Mouse (Mus musculus) testis, adult 2 months (tissue): ENCODE measurements around the gene Tmod2. TPM values are rescaled to one million over a fixed set of nuclear protein-coding genes. Genes with fewer than 3 reads are reported as not detected.

Experiments
- H3K27ac ChIP-seq: fragments of 200-500 bp; 2 replicates; pipeline ENCODE4 v1.5.1; 2012; ENCODE audit warnings: low read depth, low read length; ENCODE audit not compliant: control insufficient read depth, insufficient read depth
- H3K27me3 ChIP-seq: fragments of 200-500 bp; 2 replicates; pipeline ENCODE4 v1.6.1; 2012; ENCODE audit warnings: mild to moderate bottlenecking, low read length, moderate library complexity; ENCODE audit not compliant: control insufficient read depth, insufficient read depth
- H3K36me3 ChIP-seq: fragments of 200-500 bp; 2 replicates; pipeline ENCODE4 v1.6.1; 2012; ENCODE audit warnings: mild to moderate bottlenecking, low read length; ENCODE audit not compliant: control insufficient read depth, insufficient read depth
- H3K4me1 ChIP-seq: fragments of 200-500 bp; 2 replicates; pipeline ENCODE4 v1.6.1; 2012; ENCODE audit warnings: low read length; ENCODE audit not compliant: control insufficient read depth, insufficient read depth
- H3K4me3 ChIP-seq: fragments of 200-500 bp; 2 replicates; pipeline ENCODE4 v1.5.1; 2012; ENCODE audit warnings: low read depth, mild to moderate bottlenecking, low read length, moderate library complexity, mixed read lengths; ENCODE audit not compliant: control insufficient read depth
- CTCF ChIP-seq: fragments of 200-500 bp; IDR thresholded peaks from 2 replicates; pipeline ENCODE4 v1.5.1; 2012; ENCODE audit warnings: low read depth, mild to moderate bottlenecking, inconsistent platforms, low read length, moderate library complexity; ENCODE audit not compliant: control insufficient read depth, insufficient read depth, insufficient replicate concordance
- POLR2A ChIP-seq: fragments of 200-500 bp; IDR thresholded peaks from 2 replicates; pipeline ENCODE4 v1.6.1; 2012; ENCODE audit warnings: low read depth, mild to moderate bottlenecking, inconsistent platforms, low read length, moderate library complexity; ENCODE audit not compliant: control insufficient read depth
- polyA plus RNA-seq: library from polyadenylated mRNA; depleted of rRNA; stranded (reverse); fragments of >200 nt; gene quantifications from 2 replicates; pipeline ENCODE4 v1.2.3, GENCODE M21; 2012

Tmod2 gene
- polyA plus RNA-seq, 1 experiment = 49.6 TPM

- Histone ChIP-seq H3K4me1 (no peaks in the 10 kb centered on the region), H3K36me3 (no peaks in the 10 kb centered on the region), H3K4me3 (no peak overlapping the region), H3K27me3 (no peaks in the 10 kb centered on the region), H3K27ac (no peak overlapping the region)
- TF ChIP-seq POLR2A (no peak), CTCF (no peak)
Observed at GRCm38 (mm10) chr9:75618836-75619400, 7.8 kb upstream of the Tmod2 start.

- Histone ChIP-seq H3K4me1 (no peaks in the 10 kb centered on the region), H3K4me3 (no peak overlapping the region), H3K36me3 (no peaks in the 10 kb centered on the region), H3K27ac (no peak overlapping the region), H3K27me3 (no peaks in the 10 kb centered on the region)
- TF ChIP-seq POLR2A (no peak), CTCF (no peak)
Observed at GRCm38 (mm10) chr9:75616560-75616959, 5.4 kb upstream of the Tmod2 start.

GRCm38 (mm10) chr9:75609965-75610364 lies 1.2 kb downstream of the Tmod2 start:
- no peaks in the 10 kb centered on the region for H3K36me3 ChIP-seq
- no peak overlapping the region for H3K27ac ChIP-seq
- peaks cover 11% of the 10 kb centered on the region for H3K4me1 ChIP-seq
- H3K27me3 ChIP-seq = no peaks in the 10 kb centered on the region
- TF ChIP-seq POLR2A (no peak), CTCF (no peak)
- no peak overlapping the region for H3K4me3 ChIP-seq

GRCm38 (mm10) chr9:75609505-75609904 lies 1.6 kb downstream of the Tmod2 start:
- Histone ChIP-seq H3K27me3 (no peaks in the 10 kb centered on the region), H3K4me1 (peaks cover 11% of the 10 kb centered on the region), H3K4me3 (no peak overlapping the region), H3K27ac (no peak overlapping the region), H3K36me3 (no peaks in the 10 kb centered on the region)
- TF ChIP-seq CTCF (no peak), POLR2A (no peak)

GRCm38 (mm10) chr9:75607496-75607895 lies 3.6 kb downstream of the Tmod2 start:
- no peak for TF ChIP-seq CTCF
- no peak for TF ChIP-seq POLR2A

GRCm38 (mm10) chr9:75601510-75601909 lies 9.6 kb downstream of the Tmod2 start:
- Histone ChIP-seq H3K4me3 (no peak overlapping the region), H3K27me3 (no peaks in the 10 kb centered on the region), H3K27ac (no peak overlapping the region), H3K4me1 (peaks cover 2% of the 10 kb centered on the region), H3K36me3 (no peaks in the 10 kb centered on the region)
- TF ChIP-seq POLR2A = no peak
- TF ChIP-seq CTCF = no peak

More at GRCm38 (mm10) chr9:75607496-75607895, 3.6 kb downstream of the Tmod2 start:
- Histone ChIP-seq H3K27ac (no peak overlapping the region), H3K36me3 (no peaks in the 10 kb centered on the region), H3K4me1 (peaks cover 11% of the 10 kb centered on the region), H3K4me3 (no peak overlapping the region), H3K27me3 (no peaks in the 10 kb centered on the region)

- Histone ChIP-seq H3K27me3 (no peaks in the 10 kb centered on the region), H3K36me3 (no peaks in the 10 kb centered on the region), H3K4me1 (peaks cover 2% of the 10 kb centered on the region), H3K4me3 (peak overlapping the region; percentile 79), H3K27ac (peak overlapping the region; percentile 26)
- TF ChIP-seq CTCF = no peak
- TF ChIP-seq POLR2A = no peak
Observed at GRCm38 (mm10) chr9:75600166-75600934, 10.8 kb downstream of the Tmod2 start.
